Mouse (Mus musculus): Measurements from ENCODE around the gene Ghsr. TPM values are rescaled to one million over a fixed set of nuclear protein-coding genes. Genes with fewer than 3 reads are reported as not detected.
"Not testable (repeated sequence)": the region's sequence is repeated elsewhere in the genome, so short reads cannot be mapped to it uniquely, and the experiment has no call there.

Ghsr gene
- polyA plus RNA-seq, 1 experiment = 0.29 TPM

DNA sequence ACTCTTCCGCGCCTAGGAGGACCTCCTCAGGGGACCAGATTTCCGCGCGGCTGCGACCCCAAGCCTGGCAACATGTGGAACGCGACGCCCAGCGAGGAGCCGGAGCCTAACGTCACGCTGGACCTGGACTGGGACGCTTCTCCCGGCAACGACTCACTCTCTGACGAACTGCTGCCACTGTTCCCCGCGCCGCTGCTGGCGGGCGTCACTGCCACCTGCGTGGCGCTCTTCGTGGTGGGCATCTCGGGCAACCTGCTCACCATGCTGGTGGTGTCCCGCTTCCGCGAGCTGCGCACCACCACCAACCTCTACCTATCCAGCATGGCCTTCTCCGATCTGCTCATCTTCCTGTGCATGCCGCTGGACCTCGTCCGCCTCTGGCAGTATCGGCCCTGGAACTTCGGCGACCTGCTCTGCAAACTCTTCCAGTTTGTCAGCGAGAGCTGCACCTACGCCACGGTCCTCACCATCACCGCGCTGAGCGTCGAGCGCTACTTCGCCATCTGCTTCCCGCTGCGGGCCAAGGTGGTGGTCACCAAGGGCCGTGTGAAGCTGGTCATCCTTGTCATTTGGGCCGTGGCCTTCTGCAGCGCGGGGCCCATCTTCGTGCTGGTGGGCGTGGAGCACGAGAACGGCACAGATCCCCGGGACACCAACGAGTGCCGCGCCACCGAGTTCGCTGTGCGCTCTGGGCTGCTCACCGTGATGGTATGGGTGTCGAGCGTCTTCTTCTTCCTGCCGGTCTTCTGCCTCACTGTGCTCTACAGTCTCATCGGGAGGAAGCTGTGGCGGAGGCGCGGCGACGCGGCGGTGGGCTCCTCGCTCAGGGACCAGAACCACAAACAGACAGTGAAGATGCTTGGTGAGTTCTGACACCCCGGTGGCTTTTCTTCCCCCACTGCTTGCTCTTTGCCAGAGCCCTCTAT is 837 bp downstream of the Ghsr start:
- no peak for TF ChIP-seq CTCF (IDR thresholded peaks at IDR 0.05; ENCODE audit: borderline replicate concordance, insufficient read depth, low read depth, low read length)
- no peak for TF ChIP-seq POLR2A (IDR thresholded peaks at IDR 0.05; ENCODE audit: borderline replicate concordance, insufficient read depth, low read length)
- no peak for DNase-seq
- no peak overlapping the region for H3K4me3 ChIP-seq (replicated peaks; ENCODE audit: insufficient read depth, low read depth, low read length)
- 1% methylated on average over 77 of the region's 77 CpGs for WGBS
- peaks cover 3% of the 10 kb centered on the region; the same call in 1 of the 2 replicates for H3K4me1 ChIP-seq (ENCODE audit: control insufficient read depth, insufficient read depth, low read length)
- no peak overlapping the region for H3K27ac ChIP-seq (ENCODE audit: insufficient read depth, low read length)
- no peaks in the 10 kb centered on the region; the same call in 1 of the 2 replicates for H3K27me3 ChIP-seq (ENCODE audit: control insufficient read depth, insufficient read depth, low read length)

DNA sequence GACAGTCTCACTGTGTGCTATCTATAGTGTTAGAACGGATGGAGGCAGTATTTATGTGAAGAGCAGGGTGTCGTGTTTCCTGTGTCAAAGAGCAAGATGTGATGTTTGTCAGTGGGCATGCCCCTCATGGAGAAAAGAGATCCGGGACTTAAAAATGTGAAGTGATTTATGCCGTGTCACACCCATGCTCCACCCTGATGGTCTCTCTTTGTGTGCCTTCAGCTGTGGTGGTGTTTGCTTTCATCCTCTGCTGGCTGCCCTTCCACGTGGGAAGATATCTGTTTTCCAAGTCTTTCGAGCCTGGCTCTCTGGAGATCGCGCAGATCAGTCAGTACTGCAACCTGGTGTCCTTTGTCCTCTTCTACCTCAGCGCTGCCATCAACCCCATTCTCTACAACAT is 3.2 kb downstream of the Ghsr start:
- no peak for TF ChIP-seq POLR2A (IDR thresholded peaks at IDR 0.05; ENCODE audit: borderline replicate concordance, insufficient read depth, low read length)
- TF ChIP-seq CTCF (IDR thresholded peaks at IDR 0.05; ENCODE audit: borderline replicate concordance, insufficient read depth, low read depth, low read length) = no peak
- H3K27ac ChIP-seq (ENCODE audit: insufficient read depth, low read length) = no peak overlapping the region
- H3K4me3 ChIP-seq (replicated peaks; ENCODE audit: insufficient read depth, low read depth, low read length) = no peak overlapping the region
- no peaks in the 10 kb centered on the region; the same call in 1 of the 2 replicates for H3K27me3 ChIP-seq (ENCODE audit: control insufficient read depth, insufficient read depth, low read length)
- peaks cover 3% of the 10 kb centered on the region; the same call in 1 of the 2 replicates for H3K4me1 ChIP-seq (ENCODE audit: control insufficient read depth, insufficient read depth, low read length)
- 64% methylated on average over 9 of the region's 9 CpGs for WGBS
- no peak for DNase-seq

DNA sequence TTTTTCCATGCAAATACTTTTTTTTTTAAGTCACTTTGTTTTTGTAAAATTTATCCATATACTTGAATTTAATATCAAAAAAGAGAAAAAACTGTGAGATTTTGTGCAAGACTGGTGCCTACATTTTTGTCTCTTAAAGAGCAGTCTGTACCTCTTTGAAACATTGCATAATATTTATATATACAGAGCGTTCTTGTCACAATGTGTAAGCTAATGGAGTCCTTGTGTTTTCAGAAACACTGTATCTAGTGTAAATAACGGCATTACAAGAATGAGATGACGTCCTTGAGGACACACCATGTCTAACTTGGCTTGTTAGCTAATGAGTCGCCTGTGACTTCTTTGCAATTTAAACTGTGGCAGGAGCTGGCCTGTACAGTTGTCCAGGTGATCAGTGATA is 6.8 kb downstream of the Ghsr start:
- no peak for TF ChIP-seq CTCF (IDR thresholded peaks at IDR 0.05; ENCODE audit: borderline replicate concordance, insufficient read depth, low read depth, low read length)
- no peak for TF ChIP-seq POLR2A (IDR thresholded peaks at IDR 0.05; ENCODE audit: borderline replicate concordance, insufficient read depth, low read length)
- no peaks in the 10 kb centered on the region for H3K4me1 ChIP-seq (ENCODE audit: control insufficient read depth, insufficient read depth, low read length)
- no peaks in the 10 kb centered on the region; the same call in 1 of the 2 replicates for H3K27me3 ChIP-seq (ENCODE audit: control insufficient read depth, insufficient read depth, low read length)
- 76% methylated on average over 4 of the region's 4 CpGs for WGBS
- no peak overlapping the region for H3K4me3 ChIP-seq (replicated peaks; ENCODE audit: insufficient read depth, low read depth, low read length)
- no peak for DNase-seq
- H3K27ac ChIP-seq (ENCODE audit: insufficient read depth, low read length) = no peak overlapping the region

- no peak for DNase-seq
- no peaks in the 10 kb centered on the region; the same call in 1 of the 2 replicates for H3K27me3 ChIP-seq (ENCODE audit: control insufficient read depth, insufficient read depth, low read length)
- H3K4me1 ChIP-seq (ENCODE audit: control insufficient read depth, insufficient read depth, low read length) = no peaks in the 10 kb centered on the region
- WGBS = 21% methylated on average over 3 of the region's 3 CpGs
- no peak overlapping the region for H3K27ac ChIP-seq (ENCODE audit: insufficient read depth, low read length)
- H3K4me3 ChIP-seq (replicated peaks; ENCODE audit: insufficient read depth, low read depth, low read length) = no peak overlapping the region
- no peak for TF ChIP-seq POLR2A (IDR thresholded peaks at IDR 0.05; ENCODE audit: borderline replicate concordance, insufficient read depth, low read length)
- no peak for TF ChIP-seq CTCF (IDR thresholded peaks at IDR 0.05; ENCODE audit: borderline replicate concordance, insufficient read depth, low read depth, low read length)
These were observed 13.7 kb downstream of the Ghsr start for GRCm38 (mm10) chr3:27384836-27385235.

- H3K4me3 ChIP-seq (replicated peaks; ENCODE audit: insufficient read depth, low read depth, low read length) = no peak overlapping the region
- H3K27ac ChIP-seq (ENCODE audit: insufficient read depth, low read length) = no peak overlapping the region
- H3K4me1 ChIP-seq (ENCODE audit: control insufficient read depth, insufficient read depth, low read length) = no peaks in the 10 kb centered on the region
- no peak for DNase-seq
- WGBS = 50% methylated on average over 1 of the region's 1 CpGs
- no peaks in the 10 kb centered on the region for H3K27me3 ChIP-seq (ENCODE audit: control insufficient read depth, insufficient read depth, low read length)
- TF ChIP-seq POLR2A (IDR thresholded peaks at IDR 0.05; ENCODE audit: borderline replicate concordance, insufficient read depth, low read length) = no peak
- TF ChIP-seq CTCF (IDR thresholded peaks at IDR 0.05; ENCODE audit: borderline replicate concordance, insufficient read depth, low read depth, low read length) = no peak
These were observed 18.8 kb downstream of the Ghsr start for GRCm38 (mm10) chr3:27389923-27390322.

DNA sequence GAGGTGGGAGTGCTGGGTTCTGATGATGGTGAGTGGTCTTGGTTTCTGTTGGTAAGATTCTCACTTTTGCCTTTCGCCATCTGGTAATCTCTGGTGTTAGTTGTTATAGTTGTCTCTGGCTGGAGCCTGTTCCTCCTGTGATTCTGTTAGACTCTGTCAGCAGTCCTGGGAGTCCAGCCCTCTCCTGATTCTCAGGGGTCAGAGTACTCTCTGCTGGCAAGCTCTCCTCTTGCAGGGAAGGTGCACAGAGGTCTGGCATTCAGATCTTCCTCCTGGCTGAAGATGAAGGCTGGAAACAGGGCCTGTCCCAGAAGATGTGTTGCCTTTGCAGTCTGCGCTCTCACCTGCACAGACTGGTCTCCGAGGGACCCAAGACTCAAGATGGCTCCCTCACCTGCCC is 29.8 kb downstream of the Ghsr start:
- WGBS = 99% methylated on average over 3 of the region's 3 CpGs
- H3K27me3 ChIP-seq (ENCODE audit: control insufficient read depth, insufficient read depth, low read length); H3K27ac ChIP-seq (ENCODE audit: insufficient read depth, low read length); H3K4me1 ChIP-seq (ENCODE audit: control insufficient read depth, insufficient read depth, low read length); H3K4me3 ChIP-seq (replicated peaks; ENCODE audit: insufficient read depth, low read depth, low read length); DNase-seq: not testable (repeated sequence)

- Histone ChIP-seq H3K27ac (ENCODE audit: insufficient read depth, low read length) (no peak overlapping the region), H3K4me3 (replicated peaks; ENCODE audit: insufficient read depth, low read depth, low read length) (no peak overlapping the region), H3K27me3 (ENCODE audit: control insufficient read depth, insufficient read depth, low read length) (no peaks in the 10 kb centered on the region; the same call in 1 of the 2 replicates), H3K4me1 (ENCODE audit: control insufficient read depth, insufficient read depth, low read length) (no peaks in the 10 kb centered on the region)
- DNase-seq = no peak
- WGBS = 91% methylated on average over 3 of the region's 3 CpGs
- no peak for TF ChIP-seq POLR2A (IDR thresholded peaks at IDR 0.05; ENCODE audit: borderline replicate concordance, insufficient read depth, low read length)
- TF ChIP-seq CTCF (IDR thresholded peaks at IDR 0.05; ENCODE audit: borderline replicate concordance, insufficient read depth, low read depth, low read length) = no peak
These were observed 35.3 kb downstream of the Ghsr start for GRCm38 (mm10) chr3:27406440-27406839.

- no peak for DNase-seq
- Histone ChIP-seq H3K4me1 (ENCODE audit: control insufficient read depth, insufficient read depth, low read length) (no peaks in the 10 kb centered on the region), H3K27me3 (ENCODE audit: control insufficient read depth, insufficient read depth, low read length) (no peaks in the 10 kb centered on the region), H3K4me3 (replicated peaks; ENCODE audit: insufficient read depth, low read depth, low read length) (no peak overlapping the region), H3K27ac (ENCODE audit: insufficient read depth, low read length) (no peak overlapping the region)
- 32% methylated on average over 2 of the region's 2 CpGs for WGBS
- TF ChIP-seq POLR2A (IDR thresholded peaks at IDR 0.05; ENCODE audit: borderline replicate concordance, insufficient read depth, low read length) (no peak), CTCF (IDR thresholded peaks at IDR 0.05; ENCODE audit: borderline replicate concordance, insufficient read depth, low read depth, low read length) (no peak)
These were observed 37.4 kb downstream of the Ghsr start for GRCm38 (mm10) chr3:27408564-27408963.

Measured in cerebellum, adult 2 months (tissue).